Mouse (Mus musculus) forebrain, embryonic 11.5 days (tissue): ENCODE data around the gene Rpgrip1. TPM values are rescaled to one million over a fixed set of nuclear protein-coding genes. Genes with fewer than 3 reads are reported as not detected.
A peak's percentile ranks its signal among the peaks of the same experiment; 100 is the strongest.

Experiments
- ATAC-seq: fragments of 200-750 bp; cut with Nextera tagmentation; replicated peaks from 2 replicates; pipeline ENCODE4 v1.8.0; 2017; ENCODE audit warnings: moderate TSS enrichment; ENCODE audit not compliant: low FRiP score
- DNase-seq: peaks from one replicate; pipeline ENCODE4 v3.0.0-alpha.2; 2017; ENCODE audit warnings: low spot score
- H3K27ac ChIP-seq: fragments of 300-500 bp; sonication (generic); 2 replicates; pipeline ENCODE4 v1.5.1; 2014; ENCODE audit warnings: low read depth, low read length
- H3K27me3 ChIP-seq: fragments of 300-500 bp; sonication (generic); 2 replicates; pipeline ENCODE4 v1.6.1; 2014; ENCODE audit warnings: mild to moderate bottlenecking, low read length, mixed read lengths; ENCODE audit not compliant: control insufficient read depth, insufficient read depth
- H3K36me3 ChIP-seq: fragments of 300-500 bp; sonication (generic); 2 replicates; pipeline ENCODE4 v1.6.1; 2014; ENCODE audit warnings: mild to moderate bottlenecking, low read length, moderate library complexity, mixed read lengths; ENCODE audit not compliant: control insufficient read depth, insufficient read depth
- H3K4me1 ChIP-seq: fragments of 300-500 bp; sonication (generic); replicated peaks from 2 replicates; pipeline ENCODE4 v1.6.1; 2014; ENCODE audit warnings: low read length, mixed read lengths; ENCODE audit not compliant: control insufficient read depth, insufficient read depth
- H3K4me2 ChIP-seq: fragments of 300-500 bp; sonication (generic); 2 replicates; pipeline ENCODE4 v1.6.1; 2014; ENCODE audit warnings: low read depth, mild to moderate bottlenecking, low read length, moderate library complexity, mixed read lengths; ENCODE audit not compliant: severe bottlenecking
- H3K4me3 ChIP-seq: fragments of 300-500 bp; sonication (generic); 2 replicates; pipeline ENCODE4 v1.5.1; 2014; ENCODE audit warnings: low read depth, low read length
- H3K9ac ChIP-seq: fragments of 300-500 bp; sonication (generic); 2 replicates; pipeline ENCODE4 v1.6.1; 2014; ENCODE audit warnings: low read length
- H3K9me3 ChIP-seq: fragments of 300-500 bp; sonication (generic); 2 replicates; pipeline ENCODE4 v1.6.1; 2016; ENCODE audit warnings: low read length, mixed read lengths; ENCODE audit not compliant: control insufficient read depth
- WGBS: fragments of 180-500 bp; shearing (Covaris S2); extraction: QIAGEN DNeasy Blood & Tissue Kit; methylation state at CpG from one replicate; pipeline ENCODE4 v1.1.7; 2014; 5-methylcytosine and 5-hydroxymethylcytosine counted together
- polyA plus RNA-seq: library from polyadenylated mRNA; unstranded; fragments of >200 nt; fragmentation: Nextera tagmentation; extraction: Ambion mirVana; gene quantifications from 2 replicates; pipeline ENCODE4 v1.2.1, GENCODE M21; 2014

The Rpgrip1 gene
- polyA plus RNA-seq, 1 experiment from 2014 or later, result 108 TPM

- H3K27me3 ChIP-seq, result no peaks in the 10 kb centered on the region
- H3K27ac ChIP-seq, result no peak overlapping the region
- H3K4me1 ChIP-seq, result no peaks in the 10 kb centered on the region
- H3K36me3 ChIP-seq, result no peaks in the 10 kb centered on the region
- ATAC-seq, result no peak
- no peak overlapping the region for H3K9ac ChIP-seq
- WGBS, result 43% methylated on average over 10 of the region's 10 CpGs
- no peak overlapping the region for H3K4me3 ChIP-seq
- DNase-seq, result no peak
- no peaks in the 10 kb centered on the region for H3K9me3 ChIP-seq
- no peak overlapping the region for H3K4me2 ChIP-seq
These were observed 3.8 kb upstream of the Rpgrip1 start for GRCm38 (mm10) chr14:52106741-52107140.

- WGBS, result 82% methylated on average over 2 of the region's 2 CpGs
- no peaks in the 10 kb centered on the region for H3K27me3 ChIP-seq
- H3K4me2 ChIP-seq, result no peak overlapping the region
- DNase-seq (no peak), ATAC-seq (no peak)
- H3K9me3 ChIP-seq, result no peaks in the 10 kb centered on the region
- no peak overlapping the region for H3K9ac ChIP-seq
- H3K4me3 ChIP-seq, result no peak overlapping the region
- H3K36me3 ChIP-seq, result no peaks in the 10 kb centered on the region
- no peaks in the 10 kb centered on the region for H3K4me1 ChIP-seq
- no peak overlapping the region for H3K27ac ChIP-seq
These were observed 2.5 kb upstream of the Rpgrip1 start for GRCm38 (mm10) chr14:52108025-52108424.

DNA sequence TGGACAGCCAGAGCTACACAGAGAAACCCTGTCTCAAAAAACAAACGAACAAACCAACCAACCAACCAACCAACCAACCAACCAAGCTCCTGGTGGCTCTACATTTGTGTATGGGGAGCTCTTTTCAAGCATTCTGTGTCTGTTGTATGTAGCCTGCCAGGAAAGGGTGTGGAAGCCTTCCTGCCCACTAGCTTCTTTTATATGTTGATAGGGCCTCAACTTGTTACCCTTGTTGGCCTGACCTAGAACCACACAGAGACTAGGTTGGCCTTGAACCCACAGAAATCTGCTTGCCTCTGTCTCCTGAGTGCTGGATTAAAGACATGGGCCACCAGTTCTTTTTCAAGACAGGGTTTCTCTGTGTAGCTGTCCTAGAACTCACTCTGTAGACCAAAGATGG, 3.6 kb downstream of the Rpgrip1 start:
- ATAC-seq (no peak), DNase-seq (no peak)
- H3K4me2 ChIP-seq, result no peak overlapping the region
- no peaks in the 10 kb centered on the region for H3K36me3 ChIP-seq
- no peak overlapping the region for H3K4me3 ChIP-seq
- no peaks in the 10 kb centered on the region for H3K27me3 ChIP-seq
- no peak overlapping the region for H3K27ac ChIP-seq
- no peak overlapping the region for H3K9ac ChIP-seq
- no peaks in the 10 kb centered on the region for H3K9me3 ChIP-seq
- 67% methylated on average over 1 of the region's 1 CpGs for WGBS
- peaks cover 3% of the 10 kb centered on the region for H3K4me1 ChIP-seq

DNA sequence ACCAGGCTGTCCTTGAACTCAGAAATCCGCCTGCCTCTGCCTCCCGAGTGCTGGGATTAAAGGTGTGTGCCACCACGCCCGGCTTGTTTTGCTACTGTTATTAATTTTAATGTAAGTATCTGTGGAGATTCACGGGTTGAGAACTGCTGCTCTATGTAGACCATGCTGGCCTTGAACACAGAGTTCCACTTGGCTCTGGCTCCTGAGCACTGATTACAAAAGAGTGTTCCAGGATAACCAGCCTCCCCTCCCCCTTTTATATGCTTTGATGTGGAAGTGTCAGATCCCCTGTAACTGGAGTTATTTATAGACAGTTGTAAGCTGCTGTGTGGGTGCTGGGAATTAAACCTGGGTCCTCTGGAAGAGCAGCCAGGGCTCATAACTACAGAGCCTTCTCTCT, 6.7 kb downstream of the Rpgrip1 start:
- no peaks in the 10 kb centered on the region for H3K36me3 ChIP-seq
- no peak overlapping the region for H3K9ac ChIP-seq
- H3K4me1 ChIP-seq, result peaks cover 3% of the 10 kb centered on the region
- no peak for DNase-seq
- 91% methylated on average over 5 of the region's 5 CpGs for WGBS
- no peaks in the 10 kb centered on the region for H3K9me3 ChIP-seq
- H3K27me3 ChIP-seq, result no peaks in the 10 kb centered on the region
- ATAC-seq, result no peak
- H3K27ac ChIP-seq, result no peak overlapping the region
- no peak overlapping the region for H3K4me3 ChIP-seq
- no peak overlapping the region for H3K4me2 ChIP-seq

DNA sequence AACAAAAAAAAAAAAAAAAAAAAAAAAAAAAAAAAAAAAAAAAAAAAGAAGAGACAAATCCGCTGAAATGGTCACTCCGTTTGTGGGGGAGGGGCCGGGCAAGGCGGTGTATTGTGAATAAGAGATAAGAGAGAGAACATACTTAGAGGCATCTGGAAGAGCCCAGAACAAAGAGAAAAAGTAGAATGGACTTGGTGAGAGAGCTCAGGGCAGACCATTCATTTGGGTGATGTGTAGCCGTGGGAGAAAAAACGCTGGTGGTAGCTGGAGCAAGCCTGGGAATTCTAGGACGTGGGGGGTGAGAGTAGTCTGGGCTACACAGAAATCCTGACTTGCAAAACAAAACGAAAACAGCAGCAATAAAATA, 7.9 kb downstream of the Rpgrip1 start:
- H3K27ac ChIP-seq, result peak overlapping the region; percentile 27; the same call in 1 of the 2 replicates
- peak; percentile 48 for ATAC-seq
- H3K9me3 ChIP-seq, result no peaks in the 10 kb centered on the region
- peaks cover 3% of the 10 kb centered on the region for H3K4me1 ChIP-seq
- H3K9ac ChIP-seq, result no peak overlapping the region
- no peak for DNase-seq
- no peaks in the 10 kb centered on the region for H3K36me3 ChIP-seq
- H3K27me3 ChIP-seq, result no peaks in the 10 kb centered on the region
- WGBS, result 27% methylated on average over 8 of the region's 8 CpGs
- H3K4me3 ChIP-seq, result no peak overlapping the region
- H3K4me2 ChIP-seq, result peak overlapping the region; percentile 98

DNA sequence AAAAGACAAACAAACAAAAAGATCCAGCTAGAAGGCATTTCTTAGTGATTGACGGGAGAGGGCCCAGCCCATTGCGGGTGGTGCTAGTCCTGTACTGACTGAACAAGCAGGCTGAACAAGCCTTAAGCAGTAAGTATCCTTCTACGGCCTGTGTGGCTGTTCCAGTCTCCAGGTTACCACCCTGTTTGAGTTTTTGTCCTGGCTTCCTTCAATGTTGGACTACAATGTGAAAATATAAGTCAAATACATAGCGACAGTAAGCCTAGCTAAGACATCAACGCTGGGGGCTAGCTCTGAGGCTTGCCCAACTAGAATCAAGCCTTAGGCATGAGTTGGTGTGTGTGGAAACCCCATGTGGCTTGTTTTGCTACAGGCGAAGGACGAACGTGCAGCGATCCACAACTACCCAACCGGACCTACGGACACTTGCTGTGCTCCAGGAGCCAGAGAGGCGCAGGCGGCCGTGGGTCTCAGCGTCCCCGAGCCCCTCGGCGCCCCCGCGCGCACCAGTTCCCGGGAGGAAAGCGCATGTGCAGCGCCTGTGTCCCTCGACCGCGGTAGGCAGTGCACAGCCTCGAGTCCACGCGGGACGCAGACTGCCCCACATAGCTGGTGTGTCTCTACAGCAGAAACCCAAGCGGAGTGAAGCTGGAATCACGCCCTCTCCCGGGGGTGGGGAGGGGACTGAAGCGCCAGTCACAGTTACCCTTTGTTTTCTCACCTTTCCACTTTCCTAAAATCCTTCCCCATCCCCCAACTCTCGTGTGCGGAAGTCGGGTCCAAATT, 8.5 kb downstream of the Rpgrip1 start:
- WGBS, result under 1% methylated on average over 37 of the region's 38 CpGs
- H3K9ac ChIP-seq, result peak overlapping the region; percentile 78
- peak overlapping the region; percentile 27; the same call in 1 of the 2 replicates for H3K27ac ChIP-seq
- no peaks in the 10 kb centered on the region for H3K9me3 ChIP-seq
- peak overlapping the region; percentile 47 for H3K4me3 ChIP-seq
- ATAC-seq (peak; percentile 83), DNase-seq (peak; percentile 84)
- no peaks in the 10 kb centered on the region for H3K36me3 ChIP-seq
- H3K4me1 ChIP-seq, result peaks cover 3% of the 10 kb centered on the region
- H3K4me2 ChIP-seq, result peak overlapping the region; percentile 98
- H3K27me3 ChIP-seq, result no peaks in the 10 kb centered on the region

DNA sequence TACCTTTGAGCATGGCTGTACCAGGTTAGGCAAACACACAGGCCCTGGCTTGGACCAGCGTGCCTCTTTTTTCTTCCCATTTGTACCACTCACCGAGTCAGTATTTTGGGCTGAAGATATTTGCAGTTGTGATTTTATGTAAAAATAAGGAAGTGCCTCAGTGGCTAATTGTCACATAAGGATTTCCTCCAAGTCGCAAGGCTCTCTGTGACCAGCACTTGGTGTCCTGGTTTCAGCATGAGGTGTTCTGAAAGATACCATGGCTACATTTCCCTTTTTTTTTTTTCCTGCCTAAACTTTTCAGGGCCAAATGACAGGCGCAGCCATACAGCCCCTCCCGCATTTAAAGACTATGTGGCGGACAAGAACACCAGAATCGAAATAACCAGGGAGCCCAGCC, 9.7 kb downstream of the Rpgrip1 start:
- no peaks in the 10 kb centered on the region for H3K9me3 ChIP-seq
- H3K4me3 ChIP-seq, result no peak overlapping the region
- H3K27me3 ChIP-seq, result no peaks in the 10 kb centered on the region
- ATAC-seq (no peak), DNase-seq (peak; percentile 42)
- no peak overlapping the region for H3K27ac ChIP-seq
- no peaks in the 10 kb centered on the region for H3K36me3 ChIP-seq
- H3K4me1 ChIP-seq, result peaks cover 3% of the 10 kb centered on the region
- no peak overlapping the region for H3K9ac ChIP-seq
- 63% methylated on average over 7 of the region's 7 CpGs for WGBS
- H3K4me2 ChIP-seq, result peak overlapping the region; percentile 98; the same call in 1 of the 2 replicates

DNA sequence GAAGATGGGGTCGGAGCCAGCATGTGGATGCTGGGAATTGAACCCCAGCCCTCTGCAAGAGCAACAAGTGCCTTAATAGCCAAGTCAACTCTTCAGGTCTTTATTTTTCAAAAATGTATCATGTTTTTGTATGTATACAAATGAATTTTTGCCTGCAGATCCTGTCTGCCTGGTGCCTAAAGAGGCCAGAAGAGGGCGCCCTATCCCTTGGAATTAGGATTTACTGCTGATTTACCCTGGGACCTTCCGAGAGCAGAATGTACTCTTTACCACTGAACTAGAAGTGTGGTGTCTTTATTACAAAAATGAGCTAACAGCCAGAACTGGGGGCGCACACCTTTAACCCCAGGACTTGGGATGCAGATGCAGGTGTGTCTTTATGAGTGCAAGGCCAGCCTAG, 13.4 kb downstream of the Rpgrip1 start:
- ATAC-seq (0 out of 2 replicates have a peak, but pooled peaks have one; percentile 17), DNase-seq (peak; percentile 82)
- Histone ChIP-seq H3K4me2 (no peak overlapping the region), H3K9me3 (no peaks in the 10 kb centered on the region), H3K9ac (no peak overlapping the region), H3K27me3 (no peaks in the 10 kb centered on the region), H3K4me1 (peaks cover under 1% of the 10 kb centered on the region), H3K4me3 (no peak overlapping the region), H3K36me3 (no peaks in the 10 kb centered on the region), H3K27ac (no peak overlapping the region)
- WGBS, result 21% methylated on average over 4 of the region's 4 CpGs

- H3K4me1 ChIP-seq, result no peaks in the 10 kb centered on the region
- H3K4me2 ChIP-seq, result no peak overlapping the region
- H3K9ac ChIP-seq, result no peak overlapping the region
- no peaks in the 10 kb centered on the region for H3K9me3 ChIP-seq
- WGBS, result 90% methylated on average over 3 of the region's 3 CpGs
- no peak for DNase-seq
- ATAC-seq, result no peak
- no peak overlapping the region for H3K27ac ChIP-seq
- H3K27me3 ChIP-seq, result no peaks in the 10 kb centered on the region
- no peaks in the 10 kb centered on the region for H3K36me3 ChIP-seq
- H3K4me3 ChIP-seq, result no peak overlapping the region
These were observed 14.1 kb downstream of the Rpgrip1 start for GRCm38 (mm10) chr14:52124636-52125035.
